Mouse (Mus musculus) liver, postnatal 0 days (tissue): Measurements from ENCODE around the gene Pitpnb. TPM values are rescaled to one million over a fixed set of nuclear protein-coding genes. Genes with fewer than 3 reads are reported as not detected.

Experiments
- ATAC-seq: fragments of 200-750 bp; cut with Nextera tagmentation; 2 replicates; pipeline ENCODE4 v1.8.0; 2017; ENCODE audit warnings: mild to moderate bottlenecking, moderate library complexity
- DNase-seq: peaks from one replicate; pipeline ENCODE4 v3.0.0-alpha.2; 2016
- H3K27ac ChIP-seq: fragments of 300-500 bp; sonication (generic); 2 replicates; pipeline ENCODE4 v1.5.1; 2014; ENCODE audit warnings: antibody characterized with exemption, moderate library complexity, mild to moderate bottlenecking, low read depth
- H3K27me3 ChIP-seq: fragments of 300-500 bp; sonication (generic); 2 replicates; pipeline ENCODE4 v1.6.1; 2014; ENCODE audit warnings: low read length, control low read depth, mixed read lengths; ENCODE audit not compliant: insufficient read depth
- H3K36me3 ChIP-seq: fragments of 300-500 bp; sonication (generic); replicated peaks from 2 replicates; pipeline ENCODE4 v1.6.1; 2014; ENCODE audit warnings: mild to moderate bottlenecking, control low read depth, low read length, moderate library complexity, mixed read lengths; ENCODE audit not compliant: insufficient read depth
- H3K4me1 ChIP-seq: fragments of 300-500 bp; sonication (generic); 2 replicates; pipeline ENCODE4 v1.6.1; 2014; ENCODE audit warnings: antibody characterized with exemption, mild to moderate bottlenecking, control low read depth; ENCODE audit not compliant: insufficient read depth
- H3K4me2 ChIP-seq: fragments of 300-500 bp; sonication (generic); 2 replicates; pipeline ENCODE4 v1.6.1; 2014; ENCODE audit warnings: low read depth, mild to moderate bottlenecking, low read length, moderate library complexity, mixed read lengths
- H3K4me3 ChIP-seq: fragments of 300-500 bp; sonication (generic); 2 replicates; pipeline ENCODE4 v1.5.1; 2014; ENCODE audit warnings: low read depth, low read length
- H3K9ac ChIP-seq: fragments of 300-500 bp; sonication (generic); replicated peaks from 2 replicates; pipeline ENCODE4 v1.6.1; 2014; ENCODE audit warnings: mild to moderate bottlenecking, moderate library complexity
- H3K9me3 ChIP-seq: fragments of 300-500 bp; sonication (generic); 2 replicates; pipeline ENCODE4 v1.6.1; 2016; ENCODE audit warnings: mild to moderate bottlenecking, control low read depth, low read length, mixed read lengths
- CTCF ChIP-seq: sonication (generic); IDR thresholded peaks from 2 replicates; pipeline ENCODE4 v1.5.1; 2016; ENCODE audit warnings: antibody characterized with exemption, low read depth
- EP300 ChIP-seq: IDR thresholded peaks from 2 replicates; pipeline ENCODE4 v1.6.1; 2016; ENCODE audit warnings: antibody characterized with exemption, low read depth, mild to moderate bottlenecking
- WGBS: fragments of 180-500 bp; shearing (Covaris S2); extraction: QIAGEN DNeasy Blood & Tissue Kit; methylation state at CpG from one replicate; pipeline ENCODE4 v1.1.7; 2014; ENCODE audit not compliant: insufficient replicate concordance; 5-methylcytosine and 5-hydroxymethylcytosine counted together
- polyA plus RNA-seq: library from polyadenylated mRNA; unstranded; fragments of >200 nt; fragmentation: Nextera tagmentation; extraction: Ambion mirVana; gene quantifications from 2 replicates; pipeline ENCODE4 v1.2.1, GENCODE M21; 2015

Gene Pitpnb
- polyA plus RNA-seq, 1 experiment from 2014 or later: 40.2 TPM

DNA sequence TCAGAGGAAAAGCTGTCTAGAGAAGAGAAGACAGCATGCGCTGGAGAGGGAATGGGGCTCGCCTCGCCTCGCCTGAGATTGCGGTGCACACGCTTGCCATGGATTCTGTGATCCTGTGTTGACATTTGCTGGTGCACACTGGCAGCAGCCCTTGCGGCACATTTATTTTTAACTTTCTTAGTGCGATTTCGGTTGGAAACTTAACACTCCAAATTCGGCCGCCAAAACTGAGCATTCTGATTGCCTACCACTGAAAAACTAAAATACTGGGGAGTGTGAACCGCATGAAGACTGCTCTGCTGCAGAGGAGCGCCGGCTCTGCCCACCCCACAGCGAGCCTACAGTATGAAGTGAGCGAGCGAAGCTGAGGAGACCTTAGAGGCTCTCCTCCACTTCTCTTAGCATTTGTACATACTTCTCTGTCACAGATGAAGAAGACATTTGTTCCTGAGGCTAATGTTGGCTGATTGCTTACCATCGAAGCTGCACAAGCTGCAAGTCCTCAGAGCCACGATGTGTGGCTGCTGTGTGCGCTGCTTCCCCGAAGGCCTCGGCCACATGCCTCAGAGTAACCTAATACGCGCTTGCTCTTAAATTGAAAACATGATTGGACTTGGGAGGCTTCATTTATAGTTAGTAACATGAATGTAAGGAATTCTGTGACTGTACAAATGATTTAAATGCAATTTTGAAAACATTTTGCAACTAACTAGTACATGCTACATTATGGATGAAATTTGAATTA lies 45.9 kb downstream of the Pitpnb start:
- Histone ChIP-seq H3K4me2 (no peak overlapping the region), H3K9me3 (no peaks in the 10 kb centered on the region), H3K27ac (no peak overlapping the region), H3K4me1 (0 out of 2 replicates have a peak, but pooled peaks cover 4% of the 10 kb centered on the region), H3K27me3 (no peaks in the 10 kb centered on the region), H3K36me3 (peaks cover 75% of the 10 kb centered on the region), H3K4me3 (no peak overlapping the region), H3K9ac (no peak overlapping the region)
- no peak for ATAC-seq
- TF ChIP-seq CTCF (no peak), EP300 (no peak)
- 90% methylated on average over 24 of the region's 24 CpGs for WGBS
- no peak for DNase-seq

DNA sequence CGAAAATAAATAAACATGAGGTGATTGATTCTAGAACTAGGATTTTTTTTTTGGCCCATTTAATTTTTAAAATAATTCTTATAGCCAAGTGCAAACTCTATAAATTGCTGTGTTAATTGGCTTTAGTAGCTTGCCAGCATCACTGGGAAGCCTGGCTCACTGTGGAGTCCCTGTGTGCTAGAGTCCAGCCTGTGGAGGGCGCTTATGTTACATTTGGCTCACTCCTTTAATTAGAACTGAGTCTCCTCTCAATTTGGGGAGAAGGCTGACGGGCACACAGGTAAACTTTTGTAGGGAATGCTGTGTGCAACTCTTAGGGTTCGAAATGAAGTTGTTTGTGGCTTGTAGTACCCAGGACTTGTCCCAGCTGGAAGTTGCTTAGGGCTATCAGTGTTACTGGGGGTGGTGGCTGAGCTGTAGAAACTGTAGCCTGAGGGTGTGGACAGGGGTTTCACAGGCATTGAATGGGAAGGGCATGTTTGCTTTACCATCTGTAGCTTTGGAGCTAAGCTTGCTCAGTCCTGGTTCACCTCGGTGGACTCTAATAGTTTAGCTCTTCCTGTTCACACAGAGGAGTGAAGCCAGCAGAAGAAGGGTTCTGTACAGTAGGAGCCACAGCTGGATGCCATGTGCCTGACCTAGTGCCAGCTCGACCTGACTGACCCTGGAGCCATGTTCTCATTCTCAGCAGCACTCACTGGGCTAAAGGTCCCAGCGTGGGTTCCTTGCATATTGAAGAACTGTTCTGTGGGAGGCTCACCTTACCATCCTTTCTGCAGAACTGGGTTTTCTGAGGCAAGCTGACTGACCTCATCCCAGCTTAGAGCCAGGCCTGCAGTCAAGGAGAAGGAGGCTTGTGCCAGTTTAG lies 47.8 kb downstream of the Pitpnb start:
- H3K36me3 ChIP-seq: peaks cover 67% of the 10 kb centered on the region
- H3K4me1 ChIP-seq: 0 out of 2 replicates have a peak, but pooled peaks cover 4% of the 10 kb centered on the region
- WGBS: 75% methylated on average over 7 of the region's 7 CpGs

DNA sequence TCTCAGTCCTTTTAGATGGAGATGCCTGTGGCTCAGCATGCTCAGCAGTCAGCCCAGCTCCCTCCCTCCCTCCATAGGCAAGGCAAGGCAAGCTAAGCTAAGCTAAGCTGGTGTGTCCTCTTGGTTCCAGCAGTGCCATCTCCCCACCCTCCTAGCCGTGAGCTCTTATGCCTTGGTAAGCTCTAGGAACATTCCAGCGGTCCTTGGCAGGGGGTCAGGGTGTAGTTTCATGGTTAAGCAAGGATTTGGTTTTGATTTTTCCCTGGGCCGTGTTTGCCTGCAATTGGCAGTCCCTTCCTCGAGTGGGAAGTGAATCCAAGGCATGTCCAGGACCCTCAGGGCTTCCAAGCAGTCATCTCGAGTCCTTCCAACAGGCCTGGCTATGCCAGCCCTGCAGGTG lies 52.8 kb downstream of the Pitpnb start:
- WGBS: 78% methylated on average over 5 of the region's 5 CpGs
- TF ChIP-seq EP300 (no peak), CTCF (no peak)
- Histone ChIP-seq H3K27me3 (no peaks in the 10 kb centered on the region), H3K36me3 (peaks cover 75% of the 10 kb centered on the region), H3K4me1 (0 out of 2 replicates have a peak, but pooled peaks cover 4% of the 10 kb centered on the region), H3K9ac (no peak overlapping the region), H3K9me3 (no peaks in the 10 kb centered on the region), H3K4me3 (no peak overlapping the region), H3K4me2 (no peak overlapping the region), H3K27ac (no peak overlapping the region)
- ATAC-seq (no peak), DNase-seq (no peak)

More for the DNA sequence above, 47.8 kb downstream of the Pitpnb start:
- H3K9me3 ChIP-seq: no peaks in the 10 kb centered on the region
- H3K9ac ChIP-seq: no peak overlapping the region
- H3K27me3 ChIP-seq: no peaks in the 10 kb centered on the region
- no peak for DNase-seq
- H3K4me3 ChIP-seq: no peak overlapping the region
- ATAC-seq: peak; percentile 45; the same call in 1 of the 2 replicates
- no peak overlapping the region for H3K27ac ChIP-seq
- no peak overlapping the region for H3K4me2 ChIP-seq
- 0 out of 2 replicates have a peak, but pooled peaks have one; percentile 23 for TF ChIP-seq CTCF
- TF ChIP-seq EP300: no peak

DNA sequence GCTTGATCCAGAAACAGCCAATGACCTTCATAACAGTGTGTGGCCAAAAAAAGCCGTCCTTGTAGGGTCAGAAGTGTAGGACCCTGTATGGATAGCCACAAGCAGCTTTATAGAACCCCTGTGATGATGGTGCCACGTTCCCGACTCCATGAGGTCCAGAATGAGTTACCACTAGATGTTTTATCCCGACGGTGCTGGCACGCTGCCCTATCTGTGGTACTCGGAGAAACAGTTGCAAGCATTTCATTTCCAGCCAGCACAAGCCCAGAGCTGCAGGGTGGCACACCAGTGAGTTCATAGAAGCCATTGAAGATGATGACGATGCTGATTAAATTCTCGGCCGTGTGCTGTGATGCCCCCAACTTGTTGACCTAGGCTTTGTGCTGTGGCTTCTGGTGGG lies 60.3 kb downstream of the Pitpnb start:
- Histone ChIP-seq H3K27ac (no peak overlapping the region), H3K9ac (no peak overlapping the region), H3K4me2 (no peak overlapping the region), H3K27me3 (no peaks in the 10 kb centered on the region), H3K4me3 (no peak overlapping the region), H3K36me3 (peaks cover 19% of the 10 kb centered on the region), H3K9me3 (no peaks in the 10 kb centered on the region), H3K4me1 (peaks cover 6% of the 10 kb centered on the region; the same call in 1 of the 2 replicates)
- 76% methylated on average over 10 of the region's 10 CpGs for whole genome bisulfite sequencing
- no peak for TF ChIP-seq EP300
- no peak for TF ChIP-seq CTCF
- DNase-seq: no peak
- ATAC-seq: no peak

DNA sequence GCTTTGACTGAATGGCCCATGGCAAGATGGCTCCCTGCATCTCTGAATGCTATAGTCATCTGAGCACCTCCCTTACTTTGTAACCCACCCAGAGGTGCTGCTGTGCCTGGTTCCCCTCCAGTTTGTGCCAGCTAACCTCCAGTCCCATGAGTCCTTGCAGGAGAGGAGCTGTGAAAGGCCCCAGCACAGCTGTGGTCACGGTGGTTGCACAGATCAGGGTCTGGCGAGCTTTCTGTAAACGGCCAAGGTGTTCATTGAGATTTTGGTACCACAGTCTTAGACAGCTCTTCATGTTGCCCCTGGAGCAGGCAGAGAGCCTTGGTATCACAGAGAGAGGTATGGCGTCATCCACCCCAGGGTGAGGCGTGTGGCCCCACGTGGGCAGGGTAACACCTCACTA lies 60.9 kb downstream of the Pitpnb start:
- DNase-seq (no peak), ATAC-seq (peak; percentile 18; the same call in 1 of the 2 replicates)

More for the DNA sequence above, 60.9 kb downstream of the Pitpnb start:
- TF ChIP-seq EP300 (no peak), CTCF (no peak)
- H3K4me3 ChIP-seq: no peak overlapping the region
- H3K4me2 ChIP-seq: no peak overlapping the region
- peaks cover 16% of the 10 kb centered on the region for H3K36me3 ChIP-seq
- no peaks in the 10 kb centered on the region for H3K9me3 ChIP-seq
- 73% methylated on average over 6 of the region's 6 CpGs for WGBS
- no peaks in the 10 kb centered on the region for H3K27me3 ChIP-seq
- H3K4me1 ChIP-seq: peaks cover 6% of the 10 kb centered on the region; the same call in 1 of the 2 replicates
- H3K9ac ChIP-seq: no peak overlapping the region
- H3K27ac ChIP-seq: no peak overlapping the region
